Mouse (Mus musculus) mouse trophoblast stem cell (cell line): ENCODE measurements at regions not wholly inside any gene's neighbourhood (a gene's known extent, or its start where the extent isn't known, plus 50 kb on each side); places are given as distances from the start of the nearest gene placed in this dataset.

Source experiments
- in situ Hi-C, 2 experiments: fragments of 300-500 bp; cut with MseI, MboI; formaldehyde crosslinking; loops; 2 replicates in 1 of 2; 3 replicates in 1 of 2; pipeline ENCODE4 v1.15.1; 2025

DNA sequence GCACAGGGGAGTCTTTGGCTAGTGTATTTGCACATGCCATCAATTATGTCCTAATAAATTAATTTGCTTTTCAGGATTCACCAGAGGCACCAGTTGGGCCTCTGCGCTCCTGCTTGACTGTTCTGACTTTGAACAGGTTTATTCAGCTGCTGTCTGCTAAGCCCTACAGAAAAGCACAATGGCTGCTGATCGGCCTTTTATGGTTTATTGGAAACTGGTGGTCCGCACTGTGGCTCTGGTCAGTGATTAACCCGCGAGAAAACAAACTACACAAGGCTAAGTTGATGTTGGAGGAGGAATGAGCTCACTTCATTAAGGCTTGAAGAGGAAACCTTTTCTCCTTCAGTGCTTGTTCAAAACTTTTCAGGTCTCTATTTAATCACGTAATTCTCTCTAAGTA, 208.4 kb upstream of the Gpr101 start:
- in situ Hi-C loops: no loop called here

DNA sequence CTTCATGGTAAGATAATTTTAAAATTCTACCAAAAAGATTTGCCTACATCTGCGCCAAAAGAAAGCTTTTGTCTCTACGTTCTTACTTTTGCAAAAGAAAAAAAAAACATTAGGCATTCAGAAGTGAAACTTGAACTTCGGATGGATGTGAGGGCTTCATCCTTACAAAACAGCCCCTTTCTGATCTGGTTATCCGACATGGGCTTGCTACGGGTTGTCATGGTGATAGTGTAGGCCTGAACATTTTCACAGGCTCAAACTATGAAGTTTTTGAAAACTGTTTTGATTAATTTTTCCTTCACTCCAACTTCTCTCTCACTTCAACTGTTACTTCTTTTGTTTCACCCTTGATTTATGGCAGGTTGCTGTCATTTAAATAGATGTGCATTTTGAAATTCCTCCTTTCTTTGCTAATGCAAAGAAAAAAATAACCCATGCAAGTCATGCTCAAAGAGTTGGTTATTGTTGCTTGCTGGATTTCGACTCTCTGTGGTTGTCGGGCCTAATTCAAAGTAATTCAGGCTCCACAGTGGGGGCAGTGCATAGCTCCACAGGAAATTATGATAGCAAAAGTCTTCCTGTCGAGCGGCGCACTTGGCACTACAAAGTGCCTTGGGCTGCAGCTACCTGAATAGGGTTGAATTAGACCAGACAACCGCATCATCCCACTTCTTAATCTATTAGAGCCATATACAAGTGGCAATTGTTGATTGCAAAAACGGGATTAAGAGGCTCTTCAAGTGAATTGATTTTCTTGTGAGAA, 205.7 kb upstream of the Gpr101 start:
- in situ Hi-C loops: no loop called here

DNA sequence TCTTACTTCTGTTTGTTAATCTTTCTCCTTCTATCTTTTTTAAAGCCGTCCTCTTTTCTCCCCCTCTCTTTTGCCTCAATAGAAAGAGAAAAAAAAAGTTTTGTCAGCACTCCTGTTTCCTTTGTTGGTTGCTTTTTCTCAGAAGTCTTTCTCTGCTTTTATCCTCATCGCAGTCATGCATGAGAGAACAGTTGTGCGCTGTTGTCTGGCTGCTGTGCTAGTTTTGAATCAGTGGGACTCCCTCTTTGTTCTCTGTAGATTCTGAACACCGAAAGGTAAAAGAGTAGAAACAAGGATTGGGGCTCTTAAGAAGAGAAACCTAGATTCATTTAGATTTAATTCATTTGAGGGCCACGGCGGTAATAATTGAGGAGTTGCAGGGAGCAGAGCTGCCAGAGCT, 204.9 kb upstream of the Gpr101 start:
- in situ Hi-C loops: no loop called here

DNA sequence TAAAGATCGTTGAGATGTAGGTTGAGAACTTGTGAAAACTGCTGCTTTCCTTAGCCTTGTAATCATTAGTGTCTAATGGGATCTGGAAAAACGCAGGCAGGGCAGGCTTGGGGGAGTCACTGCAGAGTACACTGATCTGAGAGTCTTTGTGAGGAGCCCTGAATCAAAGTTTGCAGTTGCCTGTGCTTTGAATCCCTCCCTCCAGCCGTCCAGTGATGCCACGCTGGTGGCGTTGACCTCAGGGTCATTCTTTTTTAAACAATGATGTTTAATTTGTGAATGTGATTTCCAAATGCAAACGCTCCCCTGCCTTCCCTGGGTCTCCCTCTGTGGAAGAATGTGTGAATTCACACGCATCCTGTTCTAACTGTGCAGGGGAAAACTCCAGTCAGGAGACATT, 204.4 kb upstream of the Gpr101 start:
- in situ Hi-C loops: no loop called here

DNA sequence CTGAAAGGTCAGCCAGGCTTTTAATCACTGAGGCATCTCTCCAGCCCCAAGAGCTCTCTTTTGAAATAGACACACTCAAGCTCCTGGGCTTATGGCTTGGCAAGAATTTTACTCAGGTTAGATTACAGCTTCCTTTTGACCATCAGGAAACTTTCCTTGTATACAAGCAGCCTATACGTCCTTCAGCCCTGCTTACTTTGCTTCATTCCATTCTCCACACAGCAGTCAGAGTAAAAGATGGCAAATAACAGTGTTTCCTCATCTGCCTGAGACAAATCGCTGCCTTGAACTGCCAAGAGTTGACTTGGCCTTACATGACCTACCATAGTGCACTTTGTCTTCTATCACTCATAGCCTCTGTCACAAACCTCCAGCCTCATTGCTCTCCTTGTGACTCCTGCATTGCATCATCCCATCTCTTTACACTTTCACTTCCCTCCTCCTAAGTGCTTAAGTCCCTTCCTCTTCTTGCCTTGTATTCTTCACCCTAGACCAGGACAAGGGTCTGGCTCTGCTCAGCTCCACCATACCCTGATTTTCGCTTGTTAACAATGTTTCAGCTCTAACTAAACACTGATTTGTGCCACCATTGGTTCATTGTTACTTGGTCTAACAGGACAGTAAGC, 203.2 kb upstream of the Gpr101 start:
- in situ Hi-C loops: no loop called here

DNA sequence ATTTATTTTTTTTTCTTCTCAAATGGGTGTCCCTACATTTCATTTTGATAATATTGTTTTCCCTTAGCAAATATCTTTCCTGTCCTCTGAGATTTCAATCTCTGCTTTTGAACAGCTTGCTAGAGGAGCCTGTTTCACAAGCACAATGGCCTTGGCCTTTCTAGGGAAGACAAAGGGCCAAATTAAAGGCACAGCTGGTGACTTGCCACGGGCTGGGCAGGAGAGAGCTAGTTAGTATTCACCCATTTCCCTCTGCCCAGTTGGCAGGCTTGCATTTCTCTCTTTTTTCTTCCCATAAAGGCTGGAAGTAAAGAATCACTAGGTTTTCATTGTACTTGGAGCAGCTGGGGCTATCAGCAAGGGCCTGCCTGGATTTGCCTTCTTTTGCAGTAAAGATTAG, 188.9 kb upstream of the Gpr101 start:
- in situ Hi-C loops: no loop called here

DNA sequence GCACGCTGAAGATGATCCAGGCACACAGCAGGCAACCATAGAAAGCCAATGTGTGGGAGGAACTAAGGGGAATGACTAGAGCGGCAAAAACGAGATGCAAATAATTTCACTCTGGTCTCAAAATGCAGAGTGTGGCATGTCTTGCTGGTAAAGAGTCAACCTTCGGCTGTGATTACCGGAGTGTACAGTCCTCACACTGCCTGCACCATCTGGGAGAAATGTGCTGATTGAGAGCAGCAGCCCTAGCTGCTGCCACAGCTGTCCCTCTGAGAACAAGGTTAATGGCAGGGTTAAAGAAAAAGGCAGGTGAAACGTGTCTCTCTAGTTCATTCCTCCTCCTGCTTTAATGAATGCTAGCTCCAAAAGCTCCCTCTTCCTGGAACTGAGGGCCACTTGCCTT, 173.2 kb upstream of the Gpr101 start:
- in situ Hi-C loops: loop anchor here (10.0 kb wide), 1 partner anchor 242 kb away; no protein-coding TSS in a partner anchor

DNA sequence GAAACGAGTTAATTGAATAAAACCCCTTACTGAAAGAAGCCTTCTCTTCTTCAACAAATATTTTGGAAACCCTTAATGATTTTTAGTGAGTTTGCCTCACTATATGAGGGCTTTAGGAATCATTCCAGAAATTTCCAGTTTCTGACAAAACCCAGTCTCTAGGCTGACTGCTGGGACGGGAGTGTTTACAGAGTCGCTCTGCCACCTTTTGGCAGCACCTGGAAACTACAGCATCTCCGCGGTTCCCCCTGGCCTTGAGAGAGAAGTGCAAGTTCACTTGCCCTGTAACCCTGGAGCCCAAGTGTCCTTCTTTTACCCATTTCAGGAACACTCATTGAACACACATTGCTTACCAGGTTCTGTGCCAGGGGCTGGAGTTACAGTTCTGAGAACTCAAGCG, 171.4 kb upstream of the Gpr101 start:
- in situ Hi-C loops: loop anchor here (10.0 kb wide), 1 partner anchor 240 kb away; no protein-coding TSS in a partner anchor

DNA sequence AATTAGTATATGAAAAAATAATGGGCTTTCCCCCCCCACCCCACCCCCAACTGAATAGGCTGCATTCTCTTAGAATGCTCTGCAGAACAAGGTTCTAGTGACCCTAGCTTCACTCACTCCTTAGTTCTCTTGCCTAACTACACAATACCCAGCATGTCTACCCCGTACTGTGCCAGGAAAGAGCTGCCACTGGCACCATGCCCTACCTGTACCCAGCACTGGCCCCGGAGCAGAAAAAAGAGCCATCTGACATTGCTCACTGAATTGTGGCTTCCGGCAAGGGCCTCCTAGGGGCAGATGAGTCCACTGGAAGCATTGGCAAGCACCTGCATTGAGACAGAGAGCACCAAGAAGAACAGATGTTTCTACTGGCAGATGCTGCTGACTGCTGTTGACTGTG, 156.0 kb upstream of the Gpr101 start:
- in situ Hi-C loops: no loop called here

DNA sequence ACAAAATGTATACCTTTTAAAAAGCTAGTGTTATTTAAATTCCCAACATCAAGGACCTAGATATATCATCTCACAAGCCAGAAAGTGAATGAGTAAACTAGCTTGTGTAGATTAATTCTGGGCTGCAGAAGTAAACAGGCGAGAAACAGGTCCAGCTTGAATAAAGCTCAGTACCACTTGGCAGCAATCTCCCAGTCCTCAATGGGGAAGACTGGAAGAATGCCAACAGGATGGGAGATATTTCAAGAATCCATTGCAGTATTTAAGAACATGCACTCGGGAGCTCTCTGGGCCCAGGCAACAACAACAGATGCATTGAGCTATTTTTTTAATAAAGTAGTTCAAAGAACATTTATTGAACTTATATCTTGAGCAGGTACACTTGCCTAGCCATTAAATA, 152.5 kb upstream of the Gpr101 start:
- in situ Hi-C loops: no loop called here

DNA sequence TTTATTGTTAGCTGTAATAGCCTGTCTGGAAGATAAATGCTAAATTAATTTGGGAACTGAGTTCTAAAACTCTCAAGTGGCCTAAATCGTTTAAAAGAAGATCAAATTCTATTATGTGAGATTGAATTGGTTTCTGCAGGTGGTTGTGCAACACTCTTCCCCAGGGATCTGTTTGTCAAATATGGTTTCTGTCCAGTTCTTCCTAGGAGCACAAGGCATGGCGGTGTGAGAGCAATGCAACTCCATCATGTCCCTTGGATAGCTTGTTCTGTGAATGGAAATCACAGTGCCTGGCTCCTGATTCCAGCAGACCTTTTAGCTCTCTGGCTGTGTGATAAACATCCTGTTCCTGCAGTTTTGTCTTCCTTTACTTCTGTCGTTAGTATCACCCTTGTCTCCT, 151.9 kb upstream of the Gpr101 start:
- in situ Hi-C loops: no loop called here
